Mouse (Mus musculus): ENCODE measurements around the gene Gm49391. TPM values are rescaled to one million over a fixed set of nuclear protein-coding genes. Genes with fewer than 3 reads are reported as not detected.
"Not testable (repeated sequence)": the region's sequence is repeated elsewhere in the genome, so short reads cannot be mapped to it uniquely, and the experiment has no call there.

Gm49391 gene
- total RNA-seq (2021), result not detected

DNA sequence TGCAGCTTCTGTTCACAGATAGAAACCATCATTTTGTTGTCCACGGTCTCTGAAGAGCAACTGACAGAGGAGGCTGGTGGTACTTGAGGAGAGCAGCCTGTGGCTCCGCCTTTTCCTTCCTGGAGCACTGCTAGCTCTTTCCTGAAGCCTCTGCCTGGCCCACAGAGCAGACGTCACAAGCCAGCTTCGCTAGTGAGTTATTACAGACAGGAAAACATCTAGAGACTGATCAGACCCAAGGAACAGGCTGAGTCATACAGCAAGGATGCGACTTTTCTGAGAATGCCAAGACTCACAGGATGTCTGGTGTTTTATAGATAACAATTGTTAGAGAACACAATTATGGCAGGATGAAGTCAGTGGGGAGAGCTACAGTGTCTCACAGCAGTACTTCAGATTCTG is at the start of gene Gm49391, which contains the start of gene Ctla2a:
TSS of gene Gm49391 (minus strand) at position 72 of the 402 bp plus-strand sequence.
TSS of gene Ctla2a (minus strand) at position 126 of the 402 bp plus-strand sequence.
- no peak for DNase-seq

DNA sequence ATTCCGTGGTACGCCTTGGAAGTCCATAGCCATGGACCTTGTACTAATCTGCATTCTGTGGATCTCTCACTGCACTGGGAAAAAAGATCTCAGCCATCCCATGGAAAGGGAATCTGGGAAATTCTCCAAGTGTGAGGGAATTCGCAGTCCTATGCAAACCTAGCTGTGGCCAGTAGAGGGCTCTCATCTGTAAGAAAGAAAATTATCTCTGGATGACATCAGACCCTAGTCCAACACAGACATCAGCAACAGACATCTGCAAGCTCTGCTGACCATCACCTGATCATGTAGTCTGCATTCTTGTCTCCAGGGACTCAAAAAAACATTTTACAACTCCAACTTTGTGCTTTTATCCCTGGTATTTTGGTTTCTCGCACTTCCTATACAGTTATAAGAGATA is 35.9 kb upstream of the Gm49391 start:
- DNase-seq, result not testable (repeated sequence)

DNA sequence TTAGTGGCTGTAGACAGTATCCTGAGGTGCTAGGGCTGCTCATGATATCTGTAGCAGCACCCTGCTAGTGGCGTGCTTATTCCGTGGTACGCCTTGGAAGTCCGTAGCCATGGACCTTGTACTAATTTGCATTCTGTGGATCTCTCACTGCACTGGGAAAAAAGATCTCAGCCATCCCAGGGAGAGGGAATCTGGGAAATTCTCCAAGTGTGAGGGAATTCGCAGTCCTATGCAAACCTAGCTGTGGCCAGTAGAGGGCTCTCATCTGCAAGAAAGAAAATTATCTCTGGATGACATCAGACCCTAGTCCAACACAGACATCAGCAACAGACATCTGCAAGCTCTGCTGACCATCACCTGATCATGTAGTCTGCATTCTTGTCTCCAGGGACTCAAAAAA is 27.6 kb upstream of the Gm49391 start:
- DNase-seq, result not testable (repeated sequence)

DNA sequence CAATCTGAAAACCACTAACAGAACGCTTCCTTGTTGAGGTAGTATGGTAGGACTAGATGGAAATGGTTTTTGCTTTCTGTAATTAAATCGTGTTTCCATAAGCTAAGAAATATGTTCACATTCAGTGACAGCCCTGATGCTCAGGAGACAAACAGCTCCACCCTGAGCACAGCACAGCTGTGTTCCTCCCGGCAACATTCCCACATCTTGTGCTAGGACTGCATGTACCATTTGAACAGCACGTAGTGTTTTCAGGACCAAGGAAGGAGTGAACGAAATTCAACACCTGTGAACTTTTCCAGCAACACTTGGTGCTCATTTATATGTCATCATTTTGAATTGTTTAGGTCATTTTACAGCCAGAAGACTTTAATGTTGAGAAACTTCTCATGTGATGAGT is 25.3 kb upstream of the Gm49391 start:
- no peak for DNase-seq

DNA sequence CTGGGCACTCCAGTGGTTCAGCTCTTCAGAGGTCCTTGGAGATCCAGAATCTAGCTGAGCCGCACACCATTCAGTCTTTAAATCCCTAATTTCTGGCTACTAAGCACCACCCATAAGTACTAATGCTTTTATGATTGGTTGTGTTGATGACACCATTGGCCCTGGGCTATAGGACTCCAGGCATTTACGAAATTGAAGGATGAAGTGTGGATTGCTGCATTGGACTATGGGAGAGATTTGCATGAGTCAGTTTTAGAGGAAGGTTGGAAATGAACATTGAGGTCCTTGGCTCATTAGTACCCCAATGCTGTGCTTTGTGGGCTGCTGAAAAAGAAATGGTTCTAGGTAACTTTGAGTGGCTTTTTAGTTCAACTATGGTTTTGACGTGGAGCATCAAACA is 5.5 kb upstream of the Gm49391 start, which contains the start of gene Tpbpa:
TSS of gene Tpbpa (minus strand) at position 101 of the 400 bp plus-strand sequence.
- DNase-seq, result not testable (repeated sequence)

DNA sequence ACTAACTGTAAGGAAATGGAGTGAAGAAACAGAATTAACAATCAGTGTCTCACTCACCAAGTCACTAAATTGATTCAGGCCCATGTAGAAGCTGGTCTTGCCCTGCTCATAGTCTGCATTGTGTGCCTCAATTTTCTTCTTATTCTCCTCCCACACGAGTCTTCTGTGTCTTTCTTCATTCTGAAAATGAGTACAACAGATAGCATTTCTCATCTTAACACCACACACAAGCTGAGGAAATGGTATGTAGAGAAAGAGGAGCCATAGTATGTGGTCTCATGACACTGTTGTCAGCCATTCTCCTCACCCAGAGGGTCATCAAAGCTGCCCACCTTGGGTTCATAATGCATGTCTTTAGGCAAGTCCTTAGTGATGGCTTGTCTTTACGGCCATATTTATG is 881 bp downstream of the Gm49391 start, which contains the start of gene Gm49393:
TSS of gene Gm49393 (minus strand) at position 101 of the 400 bp plus-strand sequence.
- not testable (repeated sequence) for DNase-seq

DNA sequence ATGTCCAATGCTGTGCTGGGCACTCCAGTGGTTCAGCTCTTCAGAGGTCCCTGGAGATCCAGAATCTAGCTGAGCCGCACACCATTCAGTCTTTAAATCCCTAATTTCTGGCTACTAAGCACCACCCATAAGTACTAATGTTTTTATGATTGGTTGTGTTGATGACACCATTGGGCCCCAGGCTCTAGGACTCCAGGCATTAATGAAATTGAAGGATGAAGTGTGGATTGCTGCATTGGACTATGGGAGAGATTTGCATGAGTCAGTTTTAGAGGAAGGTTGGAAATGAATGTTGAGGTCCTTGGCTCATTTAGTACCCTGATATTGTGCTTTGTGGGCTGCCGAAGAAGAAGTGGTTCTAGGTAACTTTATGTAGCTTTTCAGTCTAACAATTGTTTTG is 31.6 kb downstream of the Gm49391 start, which contains the start of gene Tpbpb:
TSS of gene Tpbpb (minus strand) at position 101 of the 400 bp plus-strand sequence.
- not testable (repeated sequence) for DNase-seq

DNA sequence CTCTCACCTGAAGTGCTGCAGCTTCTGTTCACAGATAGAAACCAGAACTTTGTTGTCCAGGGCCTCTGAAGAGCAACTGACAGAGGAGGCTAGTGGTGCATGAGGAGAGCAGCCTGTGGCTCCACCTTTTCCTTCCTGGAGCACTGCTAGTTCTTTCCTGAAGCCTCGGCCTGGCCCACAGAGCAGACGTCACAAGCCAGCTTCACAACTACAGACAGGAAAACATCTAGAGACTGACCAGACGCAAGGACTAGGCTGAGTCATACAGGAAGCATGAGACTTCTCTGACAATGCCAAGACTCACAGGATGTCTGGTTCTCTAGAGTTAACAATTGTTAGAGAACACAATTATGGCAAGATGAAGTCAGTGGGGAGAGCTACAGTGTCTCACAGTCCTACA is 39.0 kb downstream of the Gm49391 start, which contains the start of gene Ctla2b:
TSS of gene Ctla2b (minus strand) at position 120 of the 400 bp plus-strand sequence.
- no peak for DNase-seq

DNA sequence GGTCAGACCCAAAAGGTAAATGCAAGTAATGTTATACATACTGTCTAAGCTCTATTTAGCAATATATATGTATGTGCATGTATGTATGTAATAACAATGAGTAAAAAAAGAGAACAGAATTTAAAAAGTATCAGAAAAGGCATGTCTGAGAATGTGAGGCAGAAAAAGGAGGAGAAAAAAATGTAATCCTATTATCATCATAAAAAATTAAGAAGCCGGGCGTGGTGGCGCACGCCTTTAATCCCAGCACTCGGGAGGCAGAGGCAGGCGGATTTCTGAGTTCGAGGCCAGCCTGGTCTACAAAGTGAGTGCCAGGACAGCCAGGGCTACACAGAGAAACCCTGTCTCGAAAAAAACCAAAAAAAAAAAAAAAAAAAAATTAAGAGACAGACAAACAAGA is 39.6 kb downstream of the Gm49391 start, which contains the start of gene Gm49392:
TSS of gene Gm49392 (minus strand) at position 101 of the 400 bp plus-strand sequence.
- not testable (repeated sequence) for DNase-seq

DNA sequence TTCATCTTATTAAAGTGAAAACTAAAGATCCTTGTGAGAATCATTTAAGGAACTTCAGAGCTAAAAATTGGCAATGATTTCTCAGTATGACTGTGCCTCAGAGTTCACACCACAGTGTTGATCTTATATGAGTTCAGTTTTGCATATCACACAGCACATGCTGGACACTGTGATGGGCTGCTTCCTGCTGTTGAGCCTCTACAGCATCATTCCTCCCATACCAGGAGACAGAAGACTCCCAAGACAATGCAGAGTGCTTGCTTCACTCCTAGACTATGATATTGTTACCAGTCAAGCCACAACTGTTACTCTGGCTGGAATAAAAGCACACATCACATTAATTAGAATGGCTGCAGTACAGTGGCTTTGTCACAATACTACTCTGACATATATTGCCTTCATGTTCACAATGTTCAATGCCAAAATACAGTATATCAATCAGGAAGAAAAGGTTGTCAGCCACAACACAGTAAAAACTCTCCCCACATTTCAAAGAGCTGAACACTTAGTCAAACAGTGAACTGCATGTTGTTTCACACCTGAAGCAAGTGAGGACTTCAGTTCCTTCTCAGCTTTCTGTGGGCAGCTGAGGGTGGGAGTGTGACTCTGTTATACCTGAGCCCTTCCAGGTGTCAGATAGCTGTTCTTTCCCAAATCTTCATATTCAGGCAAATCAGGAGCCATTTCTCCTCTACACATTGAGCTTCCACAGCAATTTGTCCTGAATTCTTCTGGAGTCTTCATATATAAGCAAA is 40.8 kb downstream of the Gm49391 start:
- no peak for DNase-seq

DNA sequence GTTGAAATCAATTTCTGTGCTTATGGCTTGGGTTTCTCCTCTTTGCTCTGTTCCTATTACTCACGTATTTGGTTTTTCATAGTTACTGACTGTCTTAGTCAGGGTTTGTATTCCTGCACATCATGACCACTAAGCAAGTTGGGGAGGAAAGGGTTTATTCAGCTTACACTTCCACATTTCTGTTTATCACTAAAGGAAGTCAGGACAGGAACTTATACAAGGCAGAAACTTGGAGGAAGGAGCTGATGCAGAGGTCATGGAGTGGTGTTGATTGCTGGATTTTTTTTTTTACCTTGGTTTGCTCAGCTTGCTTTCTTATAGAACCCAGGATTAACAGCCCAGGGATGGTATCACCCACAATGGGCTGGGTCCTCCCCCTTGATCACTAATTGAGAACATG is 44.1 kb downstream of the Gm49391 start:
- DNase-seq, result no peak

DNA sequence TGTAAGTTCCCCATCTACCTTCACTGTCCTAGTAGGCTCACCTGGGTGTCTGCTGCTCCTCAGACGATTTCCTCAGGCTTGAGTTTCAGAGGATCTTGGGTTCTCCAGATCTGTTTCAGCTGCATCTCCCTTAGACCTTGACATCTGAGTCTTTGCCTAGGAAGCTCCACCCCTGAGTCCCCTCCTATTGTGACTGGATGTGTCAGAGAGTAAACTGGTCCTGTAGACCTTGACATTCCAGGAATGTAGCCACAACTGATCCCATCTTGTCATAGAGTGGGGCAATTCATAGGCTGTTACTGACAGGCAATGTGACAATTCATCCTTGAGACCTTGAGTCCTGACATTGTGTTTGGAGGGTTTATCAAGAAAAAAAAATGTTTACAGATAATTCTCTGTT is 72.1 kb downstream of the Gm49391 start, which contains the start of gene 4930486L24Rik:
TSS of gene 4930486L24Rik (minus strand) at position 195 of the 400 bp plus-strand sequence.
- DNase-seq, result no peak

DNA sequence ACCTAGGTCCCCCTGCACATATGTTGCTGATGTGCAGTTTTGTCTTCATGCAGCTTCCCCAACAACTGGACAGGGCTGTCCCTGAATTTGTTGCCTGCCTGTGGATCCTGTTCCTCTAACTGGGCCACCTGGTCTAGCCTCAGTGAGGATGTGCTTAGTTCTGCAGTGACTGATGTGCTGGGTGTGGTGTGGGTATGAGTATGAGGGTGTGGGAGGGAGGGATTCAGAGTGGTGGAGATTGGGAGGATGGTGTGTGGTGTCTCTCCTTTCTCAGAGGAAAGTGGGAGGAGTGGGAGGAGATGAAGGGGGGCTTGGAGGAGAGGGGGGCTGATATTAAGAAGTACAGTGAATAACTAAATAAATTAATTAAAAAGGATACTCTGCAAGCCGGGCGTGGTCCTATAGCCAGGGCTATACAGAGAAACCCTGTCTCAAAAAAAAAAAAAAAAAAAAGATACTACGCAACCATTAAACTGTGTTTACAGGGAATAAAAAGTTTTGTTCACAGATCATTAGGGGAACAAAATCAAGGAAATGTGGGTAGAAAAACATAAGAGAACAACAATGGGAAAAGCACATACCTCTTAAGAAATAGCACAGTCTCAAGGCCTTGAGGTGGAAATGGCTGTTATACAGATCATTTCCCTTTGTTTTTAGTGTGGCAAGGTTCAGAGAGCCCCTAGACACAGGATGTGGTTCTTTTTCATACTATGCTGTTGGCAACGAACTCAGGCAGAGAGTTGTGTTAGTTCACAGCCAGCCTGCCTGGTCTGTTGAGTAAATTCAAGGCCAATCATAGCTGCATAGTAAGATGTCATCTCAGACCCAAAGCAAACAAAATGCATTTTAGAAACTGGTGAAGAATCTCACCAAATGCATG is 87.9 kb downstream of the Gm49391 start:
- DNase-seq, result no peak

Other genes with a start within 250 kb of the Gm49391 start
- not detected for gene BC051665, start 150.2 kb downstream of the Gm49391 start, total RNA-seq (2021)
- not detected for gene Ctsll3, start 133.7 kb downstream of the Gm49391 start, total RNA-seq (2021)
- gene 4930486L24Rik, start 72.1 kb downstream of the Gm49391 start, total RNA-seq (2021), result not detected
- not detected for gene Gm49392, start 39.7 kb downstream of the Gm49391 start, total RNA-seq (2021)
- 1 to 10 TPM; 1.1 to 3.7 TPM for gene Ctla2b, start 39.1 kb downstream of the Gm49391 start, total RNA-seq (2021)
- not detected for gene Tpbpb, start 31.7 kb downstream of the Gm49391 start, total RNA-seq (2021)
- not detected for gene Gm49393, start 981 bp downstream of the Gm49391 start, total RNA-seq (2021)
- 10 to 100 TPM; 14.9 to 19.0 TPM for gene Ctla2a, start 54 bp upstream of the Gm49391 start, total RNA-seq (2021)
- not detected for gene Tpbpa, start 5.4 kb upstream of the Gm49391 start, total RNA-seq (2021)
- not detected for gene Ctsj, start 69.4 kb upstream of the Gm49391 start, total RNA-seq (2021)
- not detected for gene Ctsq, start 104.1 kb upstream of the Gm49391 start, total RNA-seq (2021)
- not detected for gene Ctsr, start 227.7 kb upstream of the Gm49391 start, total RNA-seq (2021)